Mouse (Mus musculus): ENCODE measurements at regions not wholly inside any gene's neighbourhood (a gene's known extent, or its start where the extent isn't known, plus 50 kb on each side); places are given as distances from the start of the nearest gene placed in this dataset.

GRCm38 (mm10) chr11:48427423-48427822, 372.7 kb upstream of the Rack1 start:
- Histone ChIP-seq H3K4me1 (ENCODE audit: control insufficient read depth, insufficient read depth, low read length) (no peaks in the 10 kb centered on the region), H3K27me3 (ENCODE audit: control insufficient read depth, insufficient read depth, low read length) (no peaks in the 10 kb centered on the region), H3K27ac (ENCODE audit: insufficient read depth, low read length) (no peak overlapping the region), H3K4me3 (replicated peaks; ENCODE audit: insufficient read depth, low read depth, low read length) (no peak overlapping the region)
- TF ChIP-seq CTCF (IDR thresholded peaks at IDR 0.05; ENCODE audit: borderline replicate concordance, insufficient read depth, low read depth, low read length) (no peak), POLR2A (IDR thresholded peaks at IDR 0.05; ENCODE audit: borderline replicate concordance, insufficient read depth, low read length) (no peak)
- no peak for DNase-seq
- 31% methylated on average over 2 of the region's 2 CpGs for WGBS

- H3K27ac ChIP-seq (ENCODE audit: insufficient read depth, low read length), result no peak overlapping the region
- DNase-seq, result no peak
- H3K27me3 ChIP-seq (ENCODE audit: control insufficient read depth, insufficient read depth, low read length), result no peaks in the 10 kb centered on the region
- TF ChIP-seq CTCF (IDR thresholded peaks at IDR 0.05; ENCODE audit: borderline replicate concordance, insufficient read depth, low read depth, low read length), result no peak
- TF ChIP-seq POLR2A (IDR thresholded peaks at IDR 0.05; ENCODE audit: borderline replicate concordance, insufficient read depth, low read length), result no peak
- H3K4me3 ChIP-seq (replicated peaks; ENCODE audit: insufficient read depth, low read depth, low read length), result no peak overlapping the region
- 84% methylated on average over 1 of the region's 1 CpGs for WGBS
- no peaks in the 10 kb centered on the region for H3K4me1 ChIP-seq (ENCODE audit: control insufficient read depth, insufficient read depth, low read length)
These were observed 373.7 kb upstream of the Rack1 start for GRCm38 (mm10) chr11:48426446-48426845.

GRCm38 (mm10) chr11:48418066-48418756, 381.9 kb upstream of the Rack1 start:
- 73% methylated on average over 6 of the region's 6 CpGs for WGBS
- no peak for DNase-seq
- no peaks in the 10 kb centered on the region for H3K27me3 ChIP-seq (ENCODE audit: control insufficient read depth, insufficient read depth, low read length)

GRCm38 (mm10) chr11:48417615-48418014, 382.5 kb upstream of the Rack1 start:
- no peak for TF ChIP-seq POLR2A (IDR thresholded peaks at IDR 0.05; ENCODE audit: borderline replicate concordance, insufficient read depth, low read length)
- no peak for TF ChIP-seq CTCF (IDR thresholded peaks at IDR 0.05; ENCODE audit: borderline replicate concordance, insufficient read depth, low read depth, low read length)
- no peak for DNase-seq
- WGBS, result 46% methylated on average over 2 of the region's 2 CpGs
- Histone ChIP-seq H3K4me1 (ENCODE audit: control insufficient read depth, insufficient read depth, low read length) (no peaks in the 10 kb centered on the region), H3K4me3 (replicated peaks; ENCODE audit: insufficient read depth, low read depth, low read length) (no peak overlapping the region), H3K27me3 (ENCODE audit: control insufficient read depth, insufficient read depth, low read length) (no peaks in the 10 kb centered on the region), H3K27ac (ENCODE audit: insufficient read depth, low read length) (no peak overlapping the region)

More at GRCm38 (mm10) chr11:48418066-48418756, 381.9 kb upstream of the Rack1 start:
- no peak overlapping the region for H3K27ac ChIP-seq (ENCODE audit: insufficient read depth, low read length)
- TF ChIP-seq CTCF (IDR thresholded peaks at IDR 0.05; ENCODE audit: borderline replicate concordance, insufficient read depth, low read depth, low read length), result no peak
- no peak for TF ChIP-seq POLR2A (IDR thresholded peaks at IDR 0.05; ENCODE audit: borderline replicate concordance, insufficient read depth, low read length)
- no peaks in the 10 kb centered on the region for H3K4me1 ChIP-seq (ENCODE audit: control insufficient read depth, insufficient read depth, low read length)
- H3K4me3 ChIP-seq (replicated peaks; ENCODE audit: insufficient read depth, low read depth, low read length), result no peak overlapping the region

GRCm38 (mm10) chr11:48398032-48398431, 402.1 kb upstream of the Rack1 start:
- Histone ChIP-seq H3K27me3 (ENCODE audit: control insufficient read depth, insufficient read depth, low read length) (no peaks in the 10 kb centered on the region), H3K4me3 (replicated peaks; ENCODE audit: insufficient read depth, low read depth, low read length) (no peak overlapping the region), H3K27ac (ENCODE audit: insufficient read depth, low read length) (no peak overlapping the region), H3K4me1 (ENCODE audit: control insufficient read depth, insufficient read depth, low read length) (no peaks in the 10 kb centered on the region)
- TF ChIP-seq POLR2A (IDR thresholded peaks at IDR 0.05; ENCODE audit: borderline replicate concordance, insufficient read depth, low read length) (no peak), CTCF (IDR thresholded peaks at IDR 0.05; ENCODE audit: borderline replicate concordance, insufficient read depth, low read depth, low read length) (no peak)
- WGBS, result 20% methylated on average over 2 of the region's 2 CpGs
- no peak for DNase-seq

- WGBS, result 88% methylated on average over 4 of the region's 4 CpGs
- Histone ChIP-seq H3K27ac (ENCODE audit: insufficient read depth, low read length) (no peak overlapping the region), H3K27me3 (ENCODE audit: control insufficient read depth, insufficient read depth, low read length) (no peaks in the 10 kb centered on the region), H3K4me3 (replicated peaks; ENCODE audit: insufficient read depth, low read depth, low read length) (no peak overlapping the region), H3K4me1 (ENCODE audit: control insufficient read depth, insufficient read depth, low read length) (no peaks in the 10 kb centered on the region)
- DNase-seq, result no peak
- TF ChIP-seq POLR2A (IDR thresholded peaks at IDR 0.05; ENCODE audit: borderline replicate concordance, insufficient read depth, low read length), result no peak
- no peak for TF ChIP-seq CTCF (IDR thresholded peaks at IDR 0.05; ENCODE audit: borderline replicate concordance, insufficient read depth, low read depth, low read length)
These were observed 392.7 kb upstream of the Sgcd start for GRCm38 (mm10) chr11:48381489-48381888.

GRCm38 (mm10) chr11:48378044-48378443, 389.3 kb upstream of the Sgcd start:
- no peaks in the 10 kb centered on the region for H3K4me1 ChIP-seq (ENCODE audit: control insufficient read depth, insufficient read depth, low read length)
- H3K27ac ChIP-seq (ENCODE audit: insufficient read depth, low read length), result no peak overlapping the region
- TF ChIP-seq CTCF (IDR thresholded peaks at IDR 0.05; ENCODE audit: borderline replicate concordance, insufficient read depth, low read depth, low read length) (no peak), POLR2A (IDR thresholded peaks at IDR 0.05; ENCODE audit: borderline replicate concordance, insufficient read depth, low read length) (no peak)
- 69% methylated on average over 4 of the region's 4 CpGs for WGBS
- DNase-seq, result no peak
- no peaks in the 10 kb centered on the region for H3K27me3 ChIP-seq (ENCODE audit: control insufficient read depth, insufficient read depth, low read length)
- no peak overlapping the region for H3K4me3 ChIP-seq (replicated peaks; ENCODE audit: insufficient read depth, low read depth, low read length)

- H3K4me1 ChIP-seq (ENCODE audit: control insufficient read depth, insufficient read depth, low read length), result no peaks in the 10 kb centered on the region
- no peak for TF ChIP-seq CTCF (IDR thresholded peaks at IDR 0.05; ENCODE audit: borderline replicate concordance, insufficient read depth, low read depth, low read length)
- TF ChIP-seq POLR2A (IDR thresholded peaks at IDR 0.05; ENCODE audit: borderline replicate concordance, insufficient read depth, low read length), result no peak
- no peak overlapping the region for H3K27ac ChIP-seq (ENCODE audit: insufficient read depth, low read length)
- DNase-seq, result no peak
- no peak overlapping the region for H3K4me3 ChIP-seq (replicated peaks; ENCODE audit: insufficient read depth, low read depth, low read length)
- H3K27me3 ChIP-seq (ENCODE audit: control insufficient read depth, insufficient read depth, low read length), result no peaks in the 10 kb centered on the region
These were observed 388.5 kb upstream of the Sgcd start for GRCm38 (mm10) chr11:48377269-48377668.
